Mouse (Mus musculus): Measurements from ENCODE around the gene Nabp2.

GRCm38 (mm10) chr10:128391850-128392249 is 19.4 kb downstream of the Nabp2 start:
- TF ChIP-seq ZC3H11A (IDR thresholded peaks at IDR 0.05; ENCODE audit: borderline replicate concordance, low read depth, low read length): no peak
- no peak for TF ChIP-seq ZNF384 (IDR thresholded peaks at IDR 0.05; ENCODE audit: low read depth, low read length)
- no peak for TF ChIP-seq MAFK (IDR thresholded peaks at IDR 0.05; ENCODE audit: insufficient read depth, low read depth, low read length)
